Mouse (Mus musculus) cortical plate, adult 2 months (tissue): Measurements from ENCODE around the gene Atf2. TPM values are rescaled to one million over a fixed set of nuclear protein-coding genes. Genes with fewer than 3 reads are reported as not detected.

Experiments
- H3K27ac ChIP-seq: fragments of 200-500 bp; 2 replicates; pipeline ENCODE4 v1.5.1; 2012; ENCODE audit warnings: low read length, control low read depth, inconsistent platforms; ENCODE audit not compliant: insufficient read depth
- H3K4me1 ChIP-seq: fragments of 200-500 bp; 2 replicates; pipeline ENCODE4 v1.6.1; 2011; ENCODE audit warnings: low read length; ENCODE audit not compliant: control insufficient read depth, insufficient read depth
- H3K4me3 ChIP-seq: fragments of 200-500 bp; 2 replicates; pipeline ENCODE4 v1.5.1; 2011; ENCODE audit warnings: mild to moderate bottlenecking, low read length, control low read depth; ENCODE audit not compliant: insufficient read depth
- CTCF ChIP-seq: fragments of 200-500 bp; IDR thresholded peaks from 2 replicates; pipeline ENCODE4 v1.5.1; 2011; ENCODE audit warnings: mild to moderate bottlenecking, control low read depth, low read length; ENCODE audit not compliant: insufficient read depth; ENCODE audit errors: extremely low read depth
- POLR2A ChIP-seq: fragments of 200-500 bp; IDR thresholded peaks from 2 replicates; pipeline ENCODE4 v1.6.1; 2011; ENCODE audit warnings: mild to moderate bottlenecking, low read length, control low read depth; ENCODE audit not compliant: insufficient read depth; ENCODE audit errors: extremely low read depth
- polyA plus RNA-seq: library from polyadenylated mRNA; depleted of rRNA; stranded (reverse); fragments of >200 nt; gene quantifications from 2 replicates; pipeline ENCODE4 v1.2.3, GENCODE M21; 2012

Gene Atf2
- polyA plus RNA-seq, 1 experiment = 53.9 TPM

GRCm38 (mm10) chr2:73891701-73892463 lies 557 bp downstream of the Atf2 start:
- Histone ChIP-seq H3K27ac (peak overlapping the region; percentile 79), H3K4me1 (peaks cover 3% of the 10 kb centered on the region), H3K4me3 (peak overlapping the region; percentile 96)
- TF ChIP-seq CTCF (no peak), POLR2A (no peak)

- TF ChIP-seq CTCF = no peak
- Histone ChIP-seq H3K4me1 (no peaks in the 10 kb centered on the region), H3K4me3 (no peak overlapping the region), H3K27ac (no peak overlapping the region)
Measured at GRCm38 (mm10) chr2:73885997-73886396, 6.4 kb downstream of the Atf2 start.

GRCm38 (mm10) chr2:73877891-73878290 lies 14.5 kb downstream of the Atf2 start:
- TF ChIP-seq POLR2A (no peak), CTCF (no peak)
- no peaks in the 10 kb centered on the region for H3K4me1 ChIP-seq

GRCm38 (mm10) chr2:73867764-73868487 lies 24.5 kb downstream of the Atf2 start:
- H3K27ac ChIP-seq = no peak overlapping the region
- TF ChIP-seq CTCF (peak; percentile 44; the same call in 1 of the 2 replicates), POLR2A (no peak)
- H3K4me1 ChIP-seq = no peaks in the 10 kb centered on the region
- no peak overlapping the region for H3K4me3 ChIP-seq

More at GRCm38 (mm10) chr2:73877891-73878290, 14.5 kb downstream of the Atf2 start:
- Histone ChIP-seq H3K4me3 (no peak overlapping the region), H3K27ac (no peak overlapping the region)

- Histone ChIP-seq H3K4me3 (no peak overlapping the region), H3K4me1 (no peaks in the 10 kb centered on the region; the same call in 1 of the 2 replicates), H3K27ac (no peak overlapping the region)
- TF ChIP-seq POLR2A = no peak
- no peak for TF ChIP-seq CTCF
Measured at GRCm38 (mm10) chr2:73860046-73860624, 32.3 kb downstream of the Atf2 start.

- H3K4me1 ChIP-seq = no peaks in the 10 kb centered on the region; the same call in 1 of the 2 replicates
- TF ChIP-seq POLR2A (no peak), CTCF (no peak)
- H3K27ac ChIP-seq = no peak overlapping the region
- no peak overlapping the region for H3K4me3 ChIP-seq
Measured at GRCm38 (mm10) chr2:73857352-73857751, 35.1 kb downstream of the Atf2 start.

- no peak for TF ChIP-seq CTCF
- no peak for TF ChIP-seq POLR2A
- Histone ChIP-seq H3K4me1 (no peaks in the 10 kb centered on the region; the same call in 1 of the 2 replicates), H3K4me3 (no peak overlapping the region), H3K27ac (no peak overlapping the region)
Measured at GRCm38 (mm10) chr2:73856246-73856645, 36.2 kb downstream of the Atf2 start.

- Histone ChIP-seq H3K4me3 (no peak overlapping the region), H3K4me1 (no peaks in the 10 kb centered on the region), H3K27ac (no peak overlapping the region)
- TF ChIP-seq POLR2A = no peak
- no peak for TF ChIP-seq CTCF
Measured at GRCm38 (mm10) chr2:73834406-73835015, 57.9 kb downstream of the Atf2 start.

GRCm38 (mm10) chr2:73833284-73833683 lies 59.2 kb downstream of the Atf2 start:
- no peak for TF ChIP-seq POLR2A
- TF ChIP-seq CTCF = no peak
- H3K4me1 ChIP-seq = no peaks in the 10 kb centered on the region
- no peak overlapping the region for H3K27ac ChIP-seq
- H3K4me3 ChIP-seq = no peak overlapping the region

GRCm38 (mm10) chr2:73818742-73819141 lies 73.7 kb downstream of the Atf2 start:
- TF ChIP-seq CTCF (no peak), POLR2A (no peak)
- H3K27ac ChIP-seq = no peak overlapping the region
- H3K4me3 ChIP-seq = no peak overlapping the region
- H3K4me1 ChIP-seq = no peaks in the 10 kb centered on the region
